Mouse (Mus musculus) hindbrain, embryonic 12.5 days (tissue): ENCODE measurements around the gene Gm2115. TPM values are rescaled to one million over a fixed set of nuclear protein-coding genes. Genes with fewer than 3 reads are reported as not detected.

Experiments used
- ATAC-seq: fragments of 200-750 bp; cut with Nextera tagmentation; 2 replicates; pipeline ENCODE4 v1.8.0; 2017; ENCODE audit warnings: moderate TSS enrichment; ENCODE audit not compliant: low FRiP score
- H3K27ac ChIP-seq: fragments of 300-500 bp; sonication (generic); 2 replicates; pipeline ENCODE4 v1.5.1; 2016; ENCODE audit warnings: mild to moderate bottlenecking
- H3K27me3 ChIP-seq: fragments of 300-500 bp; sonication (generic); 2 replicates; pipeline ENCODE4 v1.6.1; 2016; ENCODE audit warnings: mild to moderate bottlenecking
- H3K36me3 ChIP-seq: fragments of 300-500 bp; sonication (generic); 2 replicates; pipeline ENCODE4 v1.6.1; 2016; ENCODE audit warnings: mild to moderate bottlenecking
- H3K4me1 ChIP-seq: fragments of 300-500 bp; sonication (generic); 2 replicates; pipeline ENCODE4 v1.6.1; 2016
- H3K4me2 ChIP-seq: fragments of 300-500 bp; sonication (generic); replicated peaks from 2 replicates; pipeline ENCODE4 v1.6.1; 2016; ENCODE audit warnings: mild to moderate bottlenecking
- H3K4me3 ChIP-seq: fragments of 300-500 bp; sonication (generic); 2 replicates; pipeline ENCODE4 v1.5.1; 2016; ENCODE audit warnings: mild to moderate bottlenecking
- H3K9ac ChIP-seq: fragments of 300-500 bp; sonication (generic); 2 replicates; pipeline ENCODE4 v1.6.1; 2016; ENCODE audit warnings: mild to moderate bottlenecking, moderate library complexity
- H3K9me3 ChIP-seq: fragments of 300-500 bp; sonication (generic); replicated peaks from 2 replicates; pipeline ENCODE4 v1.6.1; 2016; ENCODE audit warnings: mild to moderate bottlenecking
- WGBS: fragments of 180-500 bp; shearing (Covaris S2); methylation state at CpG from one replicate; pipeline ENCODE4 v1.1.7; 2016; 5-methylcytosine and 5-hydroxymethylcytosine counted together
- polyA plus RNA-seq: library from polyadenylated mRNA; unstranded; fragments of >200 nt; fragmentation: Nextera tagmentation; extraction: Ambion mirVana; gene quantifications from 2 replicates; pipeline ENCODE4 v1.2.1, GENCODE M21; 2016

The Gm2115 gene
- polyA plus RNA-seq, 1 experiment from 2014 or later = 0.53 TPM

DNA sequence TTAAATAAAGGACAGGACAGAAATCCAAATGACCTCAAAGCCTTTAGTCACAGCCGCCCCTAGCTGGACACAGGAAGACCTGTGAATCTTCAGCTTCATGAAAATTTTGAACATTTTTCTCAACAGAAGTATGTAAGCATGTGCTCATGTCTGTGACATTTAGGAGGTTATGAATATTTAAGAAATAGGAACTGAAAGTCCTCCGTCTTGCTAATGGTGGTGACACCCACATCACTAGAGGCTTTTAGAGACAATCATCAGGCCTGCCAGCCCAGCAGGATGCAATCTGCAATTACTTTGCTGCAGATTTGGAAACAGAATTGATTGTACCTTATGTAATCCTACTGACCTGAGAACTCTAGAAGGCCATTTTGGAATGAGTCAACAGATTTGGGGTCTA lies 22.7 kb downstream of the Gm2115 start:
- no peaks in the 10 kb centered on the region for H3K36me3 ChIP-seq
- WGBS = 82% methylated on average over 2 of the region's 2 CpGs
- no peak for ATAC-seq
- no peak overlapping the region for H3K4me2 ChIP-seq
- H3K27me3 ChIP-seq = no peaks in the 10 kb centered on the region
- H3K9me3 ChIP-seq = no peaks in the 10 kb centered on the region
- H3K4me3 ChIP-seq = no peak overlapping the region
- H3K9ac ChIP-seq = no peak overlapping the region
- no peak overlapping the region for H3K27ac ChIP-seq
- no peaks in the 10 kb centered on the region for H3K4me1 ChIP-seq

DNA sequence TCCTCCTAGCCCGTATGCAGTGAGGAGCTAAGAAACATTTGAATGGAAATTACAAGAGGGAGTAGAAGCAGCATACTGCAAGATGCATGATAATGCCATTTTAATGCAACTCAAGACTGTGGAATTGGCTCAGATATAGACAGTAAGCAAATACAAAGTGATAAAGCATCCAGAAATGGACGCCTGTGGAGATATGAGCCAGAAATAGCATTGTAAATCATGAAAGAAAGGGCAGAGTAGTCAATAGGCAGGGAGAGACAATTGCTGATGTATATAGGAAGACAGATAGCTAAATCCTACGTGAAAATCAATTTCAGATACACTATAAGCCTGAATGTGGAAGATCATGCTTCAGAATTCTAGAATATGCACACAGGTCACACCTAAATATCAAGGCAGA lies 26.5 kb downstream of the Gm2115 start:
- Histone ChIP-seq H3K27ac (no peak overlapping the region), H3K9me3 (no peaks in the 10 kb centered on the region), H3K36me3 (no peaks in the 10 kb centered on the region), H3K9ac (no peak overlapping the region), H3K4me2 (no peak overlapping the region), H3K4me3 (no peak overlapping the region), H3K27me3 (no peaks in the 10 kb centered on the region), H3K4me1 (no peaks in the 10 kb centered on the region)
- WGBS = 76% methylated on average over 3 of the region's 3 CpGs
- no peak for ATAC-seq

- Histone ChIP-seq H3K9ac (no peak overlapping the region), H3K4me2 (no peak overlapping the region), H3K9me3 (no peaks in the 10 kb centered on the region), H3K36me3 (no peaks in the 10 kb centered on the region), H3K27ac (no peak overlapping the region), H3K4me1 (no peaks in the 10 kb centered on the region), H3K27me3 (no peaks in the 10 kb centered on the region), H3K4me3 (no peak overlapping the region)
- WGBS = 82% methylated on average over 3 of the region's 3 CpGs
- no peak for ATAC-seq
These were observed 28.6 kb downstream of the Gm2115 start for GRCm38 (mm10) chr7:84557332-84557731.

GRCm38 (mm10) chr7:84560500-84560899 lies 31.7 kb downstream of the Gm2115 start:
- Histone ChIP-seq H3K9me3 (no peaks in the 10 kb centered on the region), H3K4me3 (no peak overlapping the region), H3K4me2 (no peak overlapping the region), H3K27me3 (no peaks in the 10 kb centered on the region), H3K9ac (no peak overlapping the region), H3K36me3 (no peaks in the 10 kb centered on the region), H3K4me1 (no peaks in the 10 kb centered on the region), H3K27ac (no peak overlapping the region)
- 94% methylated on average over 1 of the region's 1 CpGs for WGBS
- no peak for ATAC-seq

DNA sequence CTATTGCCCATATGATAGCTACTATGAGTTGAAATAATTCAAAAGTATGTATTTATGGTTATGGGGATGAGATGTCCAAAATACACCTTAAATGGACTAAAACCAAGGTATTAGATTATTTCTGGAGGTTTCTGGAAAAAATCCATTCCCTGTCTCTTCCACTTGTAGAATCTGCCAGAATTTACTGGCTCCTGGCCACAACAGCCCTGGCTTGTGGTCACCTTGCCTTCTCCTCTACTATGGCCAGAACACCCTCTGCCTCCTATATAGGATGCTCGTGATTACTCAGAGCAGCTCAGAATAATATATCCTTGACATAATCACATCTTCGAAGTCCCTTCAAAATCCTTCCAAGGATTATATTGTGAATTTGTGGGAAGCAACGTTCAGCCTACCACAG lies 35.5 kb downstream of the Gm2115 start:
- no peak overlapping the region for H3K4me3 ChIP-seq
- H3K36me3 ChIP-seq = no peaks in the 10 kb centered on the region
- H3K27me3 ChIP-seq = no peaks in the 10 kb centered on the region
- no peaks in the 10 kb centered on the region for H3K4me1 ChIP-seq
- ATAC-seq = no peak
- 87% methylated on average over 3 of the region's 3 CpGs for WGBS
- H3K9ac ChIP-seq = no peak overlapping the region
- H3K4me2 ChIP-seq = no peak overlapping the region
- H3K27ac ChIP-seq = no peak overlapping the region
- no peaks in the 10 kb centered on the region for H3K9me3 ChIP-seq

DNA sequence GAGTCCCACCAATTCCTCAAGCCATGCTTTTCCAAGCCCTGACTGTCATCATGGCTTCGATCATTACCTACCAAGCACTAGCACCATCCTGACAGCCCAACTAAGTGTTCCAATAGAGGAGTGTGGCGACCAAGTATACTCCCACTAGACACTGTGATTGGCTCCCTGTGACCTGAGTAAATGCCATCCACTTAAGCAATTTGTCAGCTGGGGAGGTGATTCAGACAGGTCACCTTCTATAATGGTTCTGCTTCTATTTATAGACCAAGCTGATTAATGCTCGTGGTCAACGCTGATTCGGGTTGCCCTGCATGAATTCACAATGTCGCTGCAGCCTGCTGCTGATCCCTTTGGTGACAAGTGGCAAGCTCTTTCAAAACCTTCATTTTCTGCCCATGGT lies 37.4 kb downstream of the Gm2115 start:
- H3K9ac ChIP-seq = no peak overlapping the region
- no peaks in the 10 kb centered on the region for H3K27me3 ChIP-seq
- WGBS = 78% methylated on average over 6 of the region's 6 CpGs
- H3K4me3 ChIP-seq = no peak overlapping the region
- no peak overlapping the region for H3K4me2 ChIP-seq
- no peaks in the 10 kb centered on the region for H3K4me1 ChIP-seq
- H3K27ac ChIP-seq = no peak overlapping the region
- H3K9me3 ChIP-seq = no peaks in the 10 kb centered on the region
- no peak for ATAC-seq
- H3K36me3 ChIP-seq = no peaks in the 10 kb centered on the region

GRCm38 (mm10) chr7:84577034-84577433 lies 48.3 kb downstream of the Gm2115 start:
- no peaks in the 10 kb centered on the region for H3K27me3 ChIP-seq
- no peak overlapping the region for H3K9ac ChIP-seq
- WGBS = 86% methylated on average over 2 of the region's 2 CpGs
- no peak overlapping the region for H3K27ac ChIP-seq
- no peak overlapping the region for H3K4me3 ChIP-seq
- H3K4me2 ChIP-seq = no peak overlapping the region
- H3K4me1 ChIP-seq = no peaks in the 10 kb centered on the region
- H3K9me3 ChIP-seq = no peaks in the 10 kb centered on the region
- no peak for ATAC-seq
- H3K36me3 ChIP-seq = no peaks in the 10 kb centered on the region

DNA sequence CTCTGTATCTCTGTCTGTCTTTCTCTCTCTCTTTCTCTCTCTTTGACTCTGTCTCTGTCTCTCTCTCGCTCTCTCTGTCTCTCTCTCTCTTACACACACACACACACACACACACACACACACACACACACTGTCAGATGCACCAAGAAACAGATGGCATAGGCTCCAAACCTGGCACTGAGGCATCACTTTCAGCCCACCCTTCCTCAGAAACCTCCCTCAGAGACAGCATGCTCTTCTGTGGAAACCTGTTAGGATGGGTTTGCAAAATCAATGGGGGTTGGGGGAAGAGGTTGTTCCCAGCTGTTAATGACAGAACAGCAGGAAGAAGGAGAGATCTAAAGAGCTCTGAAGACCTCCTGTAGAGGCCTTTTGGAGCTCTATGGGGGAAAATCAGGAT lies 50.1 kb downstream of the Gm2115 start:
- Histone ChIP-seq H3K4me2 (no peak overlapping the region), H3K9me3 (no peaks in the 10 kb centered on the region), H3K4me1 (no peaks in the 10 kb centered on the region), H3K27ac (no peak overlapping the region), H3K36me3 (no peaks in the 10 kb centered on the region), H3K4me3 (no peak overlapping the region), H3K27me3 (no peaks in the 10 kb centered on the region), H3K9ac (no peak overlapping the region)
- no peak for ATAC-seq
- WGBS = 100% methylated on average over 1 of the region's 1 CpGs

- Histone ChIP-seq H3K27me3 (no peaks in the 10 kb centered on the region), H3K4me3 (no peak overlapping the region), H3K4me1 (no peaks in the 10 kb centered on the region), H3K36me3 (no peaks in the 10 kb centered on the region), H3K4me2 (no peak overlapping the region), H3K9me3 (no peaks in the 10 kb centered on the region), H3K27ac (no peak overlapping the region), H3K9ac (no peak overlapping the region)
- WGBS = 89% methylated on average over 1 of the region's 1 CpGs
- no peak for ATAC-seq
These were observed 51.0 kb downstream of the Gm2115 start for GRCm38 (mm10) chr7:84579769-84580168.

DNA sequence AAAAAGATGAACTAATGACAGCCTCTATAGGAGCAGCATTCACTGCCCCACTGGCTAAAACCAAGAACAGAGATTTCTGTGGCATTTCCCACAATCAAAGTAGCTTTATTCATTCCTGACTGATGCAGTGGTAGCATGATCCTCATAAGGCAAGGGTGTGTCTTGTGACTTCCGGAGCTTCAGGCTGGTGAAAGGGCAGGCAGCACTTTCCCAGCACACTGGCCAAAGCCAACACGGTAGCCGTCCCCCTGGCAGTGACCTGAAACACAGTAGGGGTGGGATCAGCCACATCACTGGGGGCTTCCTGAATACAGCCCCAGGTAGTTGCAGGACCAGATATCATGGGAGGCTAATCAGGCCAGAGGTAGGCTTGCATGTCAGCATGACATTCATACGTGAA lies 56.3 kb downstream of the Gm2115 start:
- H3K4me1 ChIP-seq = 0 out of 2 replicates have a peak, but pooled peaks cover 3% of the 10 kb centered on the region
- no peak overlapping the region for H3K4me2 ChIP-seq
- no peak overlapping the region for H3K9ac ChIP-seq
- H3K27me3 ChIP-seq = no peaks in the 10 kb centered on the region
- H3K36me3 ChIP-seq = no peaks in the 10 kb centered on the region
- no peak for ATAC-seq
- WGBS = 94% methylated on average over 4 of the region's 4 CpGs
- no peaks in the 10 kb centered on the region for H3K9me3 ChIP-seq
- no peak overlapping the region for H3K4me3 ChIP-seq
- no peak overlapping the region for H3K27ac ChIP-seq

- Histone ChIP-seq H3K36me3 (no peaks in the 10 kb centered on the region), H3K9me3 (no peaks in the 10 kb centered on the region), H3K4me2 (no peak overlapping the region), H3K4me3 (no peak overlapping the region), H3K27me3 (no peaks in the 10 kb centered on the region), H3K27ac (no peak overlapping the region), H3K4me1 (0 out of 2 replicates have a peak, but pooled peaks cover 3% of the 10 kb centered on the region), H3K9ac (no peak overlapping the region)
- 55% methylated on average over 3 of the region's 3 CpGs for WGBS
- no peak for ATAC-seq
These were observed 57.8 kb downstream of the Gm2115 start for GRCm38 (mm10) chr7:84586360-84587100.

GRCm38 (mm10) chr7:84587101-84587783 lies 58.5 kb downstream of the Gm2115 start:
- H3K9ac ChIP-seq = no peak overlapping the region
- no peak overlapping the region for H3K27ac ChIP-seq
- no peak overlapping the region for H3K4me2 ChIP-seq
- H3K9me3 ChIP-seq = no peaks in the 10 kb centered on the region
- ATAC-seq = no peak
- WGBS = 92% methylated on average over 5 of the region's 5 CpGs
- H3K4me3 ChIP-seq = no peak overlapping the region
- no peaks in the 10 kb centered on the region for H3K36me3 ChIP-seq
- no peaks in the 10 kb centered on the region for H3K27me3 ChIP-seq
- 0 out of 2 replicates have a peak, but pooled peaks cover 3% of the 10 kb centered on the region for H3K4me1 ChIP-seq

- no peaks in the 10 kb centered on the region for H3K36me3 ChIP-seq
- H3K4me3 ChIP-seq = no peak overlapping the region
- H3K9me3 ChIP-seq = no peaks in the 10 kb centered on the region
- no peak overlapping the region for H3K4me2 ChIP-seq
- H3K27me3 ChIP-seq = no peaks in the 10 kb centered on the region
- ATAC-seq = no peak
- 92% methylated on average over 2 of the region's 2 CpGs for WGBS
- H3K4me1 ChIP-seq = 0 out of 2 replicates have a peak, but pooled peaks cover 5% of the 10 kb centered on the region
- no peak overlapping the region for H3K27ac ChIP-seq
- H3K9ac ChIP-seq = no peak overlapping the region
These were observed 61.9 kb downstream of the Gm2115 start for GRCm38 (mm10) chr7:84590622-84591021.
